ENCODE assay signal across 8 mouse cellular contexts in genomic region chr5:136465770-136466406, GRCm38 (mm10).
DNase-seq lines count a peak whose midpoint lies in the region; ATAC-seq and TF ChIP-seq lines count a peak whose summit lies in the region.

No protein-coding gene starts in this region.

- peaks cover 91% of the 10 kb centered on the region for H3K4me1 ChIP-seq in heart, embryonic 12.5 days (replicated peaks)
- peaks cover 24% of the 10 kb centered on the region for H3K4me1 ChIP-seq in olfactory bulb, adult 2 months (ENCODE audit: control insufficient read depth, insufficient read depth, low read length)
- H3K4me1 ChIP-seq in midbrain, embryonic 15.5 days, result peaks cover 40% of the 10 kb centered on the region

- H3K27ac ChIP-seq in left cerebral cortex, adult 2 months, result peak overlapping the region; percentile 59
- peak overlapping the region; percentile 74 for H3K27ac ChIP-seq in heart, embryonic 12.5 days (ENCODE audit: poor library complexity, severe bottlenecking)
- peak overlapping the region; percentile 25; the same call in 1 of the 2 replicates for H3K27ac ChIP-seq in olfactory bulb, adult 2 months (ENCODE audit: insufficient read depth, low read depth, low read length)
- no peak overlapping the region for H3K27ac ChIP-seq in midbrain, embryonic 15.5 days

- 0 out of 2 replicates have a peak overlapping the region, but pooled peaks have one; percentile 14 for H3K9ac ChIP-seq in heart, embryonic 12.5 days
- H3K9ac ChIP-seq in midbrain, embryonic 15.5 days, result no peak overlapping the region

- TF ChIP-seq CTCF in left cerebral cortex, adult 2 months (IDR thresholded peaks at IDR 0.05), result no peak
- no peak for TF ChIP-seq CTCF in olfactory bulb, adult 2 months (IDR thresholded peaks at IDR 0.05; ENCODE audit: insufficient read depth, low read depth, low read length)

- no peaks in the 10 kb centered on the region for H3K9me3 ChIP-seq in heart, embryonic 12.5 days (replicated peaks)
- no peaks in the 10 kb centered on the region for H3K9me3 ChIP-seq in midbrain, embryonic 15.5 days

- intact Hi-C loops in left cerebral cortex, adult 2 months (cut with DNase I), result loop anchor here (5.0 kb wide), 1 partner anchor 104 kb away; no protein-coding TSS in a partner anchor
- intact Hi-C loops in left cerebral cortex, postnatal 14 days (cut with DNase I), result no loop called here

- no peaks in the 10 kb centered on the region for H3K27me3 ChIP-seq in heart, embryonic 12.5 days (replicated peaks)
- H3K27me3 ChIP-seq in midbrain, embryonic 15.5 days (replicated peaks), result no peaks in the 10 kb centered on the region

- ATAC-seq in heart, embryonic 12.5 days (ENCODE audit: insufficient number of reproducible peaks, low FRiP score), result no peak
- no peak for ATAC-seq in megakaryocyte progenitor cell, adult 5-6 weeks (replicated peaks; ENCODE audit: poor library complexity)
- no peak for ATAC-seq in midbrain, embryonic 15.5 days (replicated peaks)
- ATAC-seq in granulocyte monocyte progenitor cell, adult 5-6 weeks (replicated peaks; ENCODE audit: poor library complexity, severe bottlenecking), result no peak

- peak overlapping the region; percentile 23 for H3K4me2 ChIP-seq in heart, embryonic 12.5 days
- no peak overlapping the region for H3K4me2 ChIP-seq in midbrain, embryonic 15.5 days

- 24% methylated on average over 11 of the region's 11 CpGs for WGBS in heart, embryonic 12.5 days
- WGBS in olfactory bulb, adult 2 months, result 44% methylated on average over 11 of the region's 11 CpGs
- WGBS in midbrain, embryonic 15.5 days, result 41% methylated on average over 11 of the region's 11 CpGs

- H3K4me3 ChIP-seq in left cerebral cortex, adult 2 months, result no peak overlapping the region
- no peak overlapping the region for H3K4me3 ChIP-seq in heart, embryonic 12.5 days
- H3K4me3 ChIP-seq in olfactory bulb, adult 2 months (ENCODE audit: insufficient read depth, low read depth, low read length), result no peak overlapping the region
- H3K4me3 ChIP-seq in midbrain, embryonic 15.5 days, result no peak overlapping the region

- TF ChIP-seq POLR2A in olfactory bulb, adult 2 months (IDR thresholded peaks at IDR 0.05; ENCODE audit: insufficient read depth, low read depth, low read length), result no peak

- no peak for DNase-seq in left cerebral cortex, adult 2 months (ENCODE audit: extremely low spot score in 1 of 2, low spot score in 2 of 2)
- no peak for DNase-seq in left cerebral cortex, postnatal 14 days (ENCODE audit: low spot score in 2 of 2)
- DNase-seq in NIH3T3 (ENCODE audit: low read depth), result peak; percentile 76

- no peaks in the 10 kb centered on the region for H3K36me3 ChIP-seq in heart, embryonic 12.5 days
- no peaks in the 10 kb centered on the region for H3K36me3 ChIP-seq in midbrain, embryonic 15.5 days (replicated peaks)
